Mouse (Mus musculus): ENCODE results near the gene Cd79a.

DNA sequence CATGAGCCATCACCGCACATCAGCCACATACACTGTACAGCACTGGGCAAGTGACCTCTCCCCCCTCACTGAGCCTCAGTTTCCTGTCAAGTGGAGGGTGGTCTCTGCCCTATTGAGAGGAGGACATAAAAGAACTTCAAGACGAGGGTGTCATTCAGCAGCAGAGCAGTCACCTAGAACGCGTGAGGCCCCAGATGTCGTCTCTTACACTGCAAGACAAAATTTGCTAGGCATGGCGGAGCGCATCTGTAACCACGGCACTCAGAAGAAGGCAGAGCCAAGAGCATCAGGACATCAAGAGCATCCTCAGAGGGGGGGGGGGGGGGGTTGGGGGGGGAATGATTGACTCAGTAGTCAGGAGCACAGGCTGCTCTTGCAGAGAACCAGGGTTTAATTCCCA is 912 bp upstream of the Cd79a start:
- no peak for TF ChIP-seq CTCF (IDR thresholded peaks at IDR 0.05; ENCODE audit: extremely low read depth, insufficient read depth, low read length)
- TF ChIP-seq POLR2A (IDR thresholded peaks at IDR 0.05; ENCODE audit: extremely low read depth, insufficient read depth, low read length) = no peak
